Mouse (Mus musculus) G1E (cell line): ENCODE measurements around the gene Bak1. TPM values are rescaled to one million over a fixed set of nuclear protein-coding genes. Genes with fewer than 3 reads are reported as not detected.

Experiments
- ATAC-seq: 2 replicates; pipeline ENCODE4 v1.8.0; 2016; ENCODE audit warnings: mild to moderate bottlenecking; ENCODE audit not compliant: insufficient number of reproducible peaks, poor library complexity, low FRiP score, severe bottlenecking; ENCODE audit errors: extremely low read depth
- DNase-seq: peaks from one replicate; pipeline ENCODE4 v3.0.0; 2012; ENCODE audit warnings: low spot score
- H3K27me3 ChIP-seq: 2 replicates; pipeline ENCODE4 v1.6.1; 2012; ENCODE audit warnings: mild to moderate bottlenecking, low read length, inconsistent platforms; ENCODE audit not compliant: insufficient read depth
- H3K36me3 ChIP-seq: replicated peaks from 2 replicates; pipeline ENCODE3; 2012; ENCODE audit warnings: mild to moderate bottlenecking, inconsistent platforms
- H3K4me1 ChIP-seq: 2 replicates; pipeline ENCODE4 v1.6.1; 2012; ENCODE audit warnings: low read depth, low read length, inconsistent platforms, mixed read lengths; ENCODE audit not compliant: insufficient read depth
- H3K4me3 ChIP-seq: 2 replicates; pipeline ENCODE4 v1.5.1; 2012; ENCODE audit warnings: low read depth, mild to moderate bottlenecking, inconsistent platforms, low read length, moderate library complexity, mixed read lengths
- H3K9me3 ChIP-seq: replicated peaks from 2 replicates; pipeline ENCODE4 v1.6.1; 2012; ENCODE audit warnings: inconsistent platforms
- CTCF ChIP-seq: IDR thresholded peaks from 2 replicates; pipeline ENCODE4 v1.5.1; 2012; ENCODE audit warnings: low read depth, low read length, inconsistent platforms, mixed read lengths
- GATA1 ChIP-seq: IDR thresholded peaks from 2 replicates; pipeline ENCODE4 v1.6.1; 2012; ENCODE audit warnings: borderline replicate concordance, low read length, inconsistent platforms, mixed read lengths
- GATA2 ChIP-seq: IDR thresholded peaks from 2 replicates; pipeline ENCODE4 v1.6.1; 2012; ENCODE audit warnings: low read depth, low read length, inconsistent platforms, borderline replicate concordance
- POLR2AphosphoS5 ChIP-seq: IDR thresholded peaks from 2 replicates; pipeline ENCODE4 v1.6.1; 2012; ENCODE audit warnings: low read depth, low read length, inconsistent platforms; ENCODE audit not compliant: insufficient replicate concordance
- TAL1 ChIP-seq: conservative IDR thresholded peaks from 2 replicates; pipeline ENCODE4 v1.6.1; 2012; ENCODE audit warnings: low read depth, low read length, inconsistent platforms, mixed read lengths
- polyA plus RNA-seq: library from polyadenylated mRNA; stranded (reverse); fragments of >175 nt; gene quantifications from 2 replicates; pipeline ENCODE4 v1.2.3, GENCODE M21; 2012
- total RNA-seq, 2 experiments: library from RNA; stranded (forward) in 1 of 2; stranded (reverse) in 1 of 2; fragments of 200-1000 nt in 1 of 2; fragments of >200 nt in 1 of 2; fragmentation: Nextera tagmentation in 1 of 2; gene quantifications; 2 replicates each; pipeline ENCODE4 v1.2.3; 2014 to 2017

The Bak1 gene
- total and polyA plus RNA-seq, 3 experiments, result 64.5 to 231 (median 227) TPM

DNA sequence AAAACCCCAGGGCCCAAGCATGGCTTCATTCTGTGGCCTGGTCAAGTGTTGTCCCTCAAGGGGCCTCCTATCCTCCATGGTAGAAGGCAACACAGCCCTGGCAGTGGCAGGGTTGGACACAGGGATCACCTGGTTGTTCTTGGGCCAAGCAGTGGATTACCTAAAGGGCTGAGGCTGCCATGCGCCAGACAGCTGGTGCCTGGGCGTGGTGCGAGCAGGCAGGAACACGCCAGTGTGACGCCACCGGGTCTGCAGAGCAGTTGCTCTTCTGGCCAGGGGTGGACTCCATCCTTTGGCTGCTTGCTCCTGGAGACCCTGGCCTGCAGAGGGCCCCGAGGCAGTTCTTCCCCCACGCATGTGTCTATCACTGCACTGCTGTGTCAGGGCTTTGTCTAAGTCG, 45.0 kb upstream of the Bak1 start:
- no peak for TF ChIP-seq GATA2
- no peak for TF ChIP-seq POLR2AphosphoS5
- TF ChIP-seq CTCF, result no peak
- no peak for TF ChIP-seq TAL1
- no peak for TF ChIP-seq GATA1
- Histone ChIP-seq H3K36me3 (peaks cover 53% of the 10 kb centered on the region), H3K4me1 (peaks cover 16% of the 10 kb centered on the region), H3K9me3 (peaks cover 8% of the 10 kb centered on the region), H3K27me3 (peaks cover 20% of the 10 kb centered on the region; the same call in 1 of the 2 replicates), H3K4me3 (no peak overlapping the region)
- DNase-seq, result no peak
- ATAC-seq, result no peak

DNA sequence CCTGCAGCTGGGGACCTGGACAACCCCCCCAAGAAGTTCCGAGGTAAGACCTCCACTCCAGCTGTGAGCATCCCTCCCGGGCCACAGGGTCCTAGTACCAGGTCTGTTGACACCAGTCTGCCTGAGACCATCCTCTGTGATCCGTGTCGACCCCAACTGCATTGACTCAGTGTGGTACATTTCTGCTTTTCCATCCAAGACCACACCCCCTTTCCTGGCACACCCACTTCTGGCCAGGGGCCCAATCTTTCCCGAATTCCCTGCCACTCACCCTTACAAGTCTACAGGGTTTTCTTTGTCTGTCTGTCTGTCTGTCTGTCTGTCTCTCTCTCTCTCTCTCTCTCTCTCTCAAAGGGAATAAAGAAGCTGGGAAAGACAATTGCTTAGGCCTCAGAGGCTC, 44.3 kb upstream of the Bak1 start:
- no peak overlapping the region for H3K4me3 ChIP-seq
- peaks cover 8% of the 10 kb centered on the region for H3K9me3 ChIP-seq
- peaks cover 20% of the 10 kb centered on the region; the same call in 1 of the 2 replicates for H3K27me3 ChIP-seq
- no peak for TF ChIP-seq GATA2
- no peak for TF ChIP-seq POLR2AphosphoS5
- no peak for TF ChIP-seq TAL1
- TF ChIP-seq GATA1, result no peak
- no peak for TF ChIP-seq CTCF
- H3K36me3 ChIP-seq, result peaks cover 50% of the 10 kb centered on the region
- DNase-seq (no peak), ATAC-seq (no peak)
- H3K4me1 ChIP-seq, result peaks cover 13% of the 10 kb centered on the region

DNA sequence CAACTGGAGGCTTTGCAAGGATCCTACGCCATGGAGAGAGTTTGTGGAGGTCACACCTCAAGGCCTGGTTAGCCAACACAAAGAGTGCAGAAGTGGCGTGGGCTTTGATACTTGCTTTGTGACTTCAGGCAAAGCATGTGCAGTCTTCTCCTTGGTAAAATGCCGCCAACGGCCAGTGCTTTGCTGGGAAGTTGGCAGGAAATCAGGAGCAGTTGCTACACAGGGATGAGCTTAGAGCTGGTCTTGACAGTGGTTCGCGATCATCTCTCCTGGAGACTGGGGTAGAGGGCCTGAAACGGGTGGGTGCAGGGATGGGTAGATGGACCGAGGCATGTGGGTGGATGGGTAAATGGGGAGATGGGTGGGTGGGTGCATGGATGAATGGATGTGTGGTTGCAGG, 43.6 kb upstream of the Bak1 start:
- peaks cover 20% of the 10 kb centered on the region; the same call in 1 of the 2 replicates for H3K27me3 ChIP-seq
- peaks cover 48% of the 10 kb centered on the region for H3K36me3 ChIP-seq
- no peak for DNase-seq
- 0 out of 2 replicates have a peak, but pooled peaks cover 3% of the 10 kb centered on the region for H3K9me3 ChIP-seq
- no peak for ATAC-seq
- no peak overlapping the region for H3K4me3 ChIP-seq
- peaks cover 13% of the 10 kb centered on the region for H3K4me1 ChIP-seq
- TF ChIP-seq POLR2AphosphoS5 (no peak), CTCF (no peak), GATA2 (no peak), TAL1 (no peak), GATA1 (no peak)

DNA sequence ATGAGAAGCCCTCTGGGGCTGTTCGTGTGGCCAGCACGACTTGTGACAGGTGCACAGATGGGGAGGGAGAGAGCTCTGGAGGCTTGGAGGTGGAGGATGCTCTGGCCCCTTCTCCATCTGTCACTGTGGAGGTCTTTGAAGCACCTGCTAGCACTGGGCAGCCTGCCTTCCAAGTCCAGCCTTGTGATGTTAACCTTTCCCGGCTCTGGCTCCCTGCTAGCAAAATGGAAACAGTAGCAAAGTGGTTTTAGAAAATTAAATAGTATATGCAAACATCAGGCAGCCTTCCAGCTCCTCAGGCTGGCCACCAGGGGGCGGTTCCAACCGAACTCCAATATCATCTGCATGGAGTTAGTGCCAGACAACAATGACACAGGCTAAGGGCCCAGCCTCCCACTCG, 42.8 kb upstream of the Bak1 start:
- TF ChIP-seq CTCF, result 0 out of 2 replicates have a peak, but pooled peaks have one; percentile 21
- no peak for TF ChIP-seq POLR2AphosphoS5
- no peak for TF ChIP-seq TAL1
- TF ChIP-seq GATA2, result no peak
- TF ChIP-seq GATA1, result no peak
- Histone ChIP-seq H3K4me3 (no peak overlapping the region), H3K36me3 (peaks cover 40% of the 10 kb centered on the region), H3K27me3 (peaks cover 20% of the 10 kb centered on the region; the same call in 1 of the 2 replicates), H3K9me3 (no peaks in the 10 kb centered on the region), H3K4me1 (peaks cover 20% of the 10 kb centered on the region)
- ATAC-seq (peak; percentile 22; the same call in 1 of the 2 replicates), DNase-seq (no peak)

DNA sequence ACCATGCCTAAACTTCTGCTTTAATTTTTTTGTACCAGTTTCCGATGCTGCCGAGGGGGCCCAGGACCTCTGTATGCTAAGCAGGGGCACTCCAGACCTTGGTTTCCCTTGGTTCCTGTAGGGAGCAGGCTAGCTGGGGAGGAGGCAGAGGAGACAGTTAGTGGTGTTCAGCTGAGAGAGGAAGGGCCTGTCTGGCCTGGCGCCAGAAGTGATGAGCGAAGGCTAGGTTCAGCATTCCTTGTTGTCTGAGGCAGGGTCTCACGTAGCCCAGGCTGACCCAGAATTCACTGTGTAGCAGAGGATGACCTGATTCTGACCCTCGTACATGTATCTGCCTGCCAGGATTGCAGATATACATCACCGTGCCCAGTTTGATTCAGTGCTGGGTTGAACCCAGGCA, 42.1 kb upstream of the Bak1 start:
- ATAC-seq, result no peak
- Histone ChIP-seq H3K27me3 (peaks cover 20% of the 10 kb centered on the region; the same call in 1 of the 2 replicates), H3K36me3 (peaks cover 33% of the 10 kb centered on the region), H3K9me3 (no peaks in the 10 kb centered on the region), H3K4me1 (peaks cover 27% of the 10 kb centered on the region), H3K4me3 (no peak overlapping the region)
- no peak for DNase-seq
- TF ChIP-seq POLR2AphosphoS5 (no peak), TAL1 (no peak), GATA1 (no peak), CTCF (no peak), GATA2 (no peak)

DNA sequence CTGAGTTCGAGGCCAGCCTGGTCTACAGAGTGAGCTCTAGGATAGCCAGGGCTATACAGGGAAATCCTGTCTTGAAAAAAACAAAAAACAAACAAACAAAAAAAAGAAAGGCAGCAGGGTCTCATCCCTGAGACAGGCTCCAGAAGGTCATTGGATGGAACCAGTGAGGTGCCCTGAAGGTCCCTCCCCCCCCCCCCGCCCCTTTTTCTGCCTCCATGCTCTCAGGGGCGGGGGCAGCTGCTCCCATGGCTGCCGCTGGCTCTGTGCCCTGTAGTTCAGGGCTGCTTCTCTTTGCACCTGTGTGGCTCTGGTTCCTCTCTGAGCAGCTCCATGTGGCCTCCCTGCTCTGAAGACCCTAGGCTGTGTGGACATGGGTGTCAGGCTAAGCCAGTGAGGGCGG, 40.3 kb upstream of the Bak1 start:
- H3K4me1 ChIP-seq, result peaks cover 21% of the 10 kb centered on the region
- no peak overlapping the region for H3K4me3 ChIP-seq
- peaks cover 17% of the 10 kb centered on the region for H3K36me3 ChIP-seq
- DNase-seq (no peak), ATAC-seq (no peak)
- TF ChIP-seq GATA2, result no peak
- no peak for TF ChIP-seq CTCF
- no peak for TF ChIP-seq GATA1
- TF ChIP-seq POLR2AphosphoS5, result no peak
- no peak for TF ChIP-seq TAL1
- no peaks in the 10 kb centered on the region for H3K9me3 ChIP-seq
- peaks cover 23% of the 10 kb centered on the region; the same call in 1 of the 2 replicates for H3K27me3 ChIP-seq
